Mouse (Mus musculus): ENCODE measurements around the gene Fam151a.

GRCm38 (mm10) chr4:106778116-106778788 lies 44.6 kb downstream of the Fam151a start:
- TF ChIP-seq TAL1 (IDR thresholded peaks at IDR 0.05; ENCODE audit: low read length) (no peak), GATA1 (IDR thresholded peaks at IDR 0.05; ENCODE audit: low read length) (no peak)

Data from erythroblast, embryonic 14.5 days (primary cell).